Mouse (Mus musculus): ENCODE data around the gene Tbc1d5.

Gene Tbc1d5

DNA sequence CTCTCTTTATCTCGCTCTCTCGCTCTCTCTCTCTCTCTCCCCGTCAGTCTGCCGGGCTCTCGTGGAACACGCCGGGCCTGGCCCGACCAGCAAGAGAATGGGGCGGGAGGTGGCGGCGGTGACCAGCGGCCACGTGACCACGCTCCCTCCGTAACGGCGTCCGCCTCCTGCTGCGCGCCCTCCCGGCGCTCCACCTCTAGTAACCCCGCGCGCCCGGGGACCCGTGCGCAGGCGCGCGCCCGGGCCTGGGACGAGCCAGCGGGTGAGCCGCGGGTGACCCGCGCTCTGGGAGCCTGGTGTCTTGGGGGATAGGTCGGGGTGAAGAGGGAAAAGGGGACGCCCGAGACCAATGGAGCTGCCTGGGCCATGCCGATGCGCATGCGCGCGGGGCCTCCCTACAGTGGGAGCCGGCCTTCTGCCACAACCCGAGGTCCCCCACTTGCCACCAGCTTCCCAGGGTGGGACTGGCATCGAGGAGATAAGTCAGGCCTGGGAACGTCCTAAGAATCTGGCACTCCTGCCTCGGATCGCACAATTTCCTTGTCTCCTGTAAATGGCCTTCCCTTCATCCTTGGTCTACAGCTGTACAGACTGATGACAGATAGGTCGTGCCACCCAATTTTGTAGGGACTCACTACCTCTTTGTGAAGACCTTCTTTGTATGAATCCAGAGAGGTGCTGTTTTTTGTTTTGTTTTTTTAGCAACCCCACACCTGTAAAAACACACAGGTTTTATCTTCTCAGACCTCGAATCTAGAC is at the start of gene Tbc1d5:
Tbc1d5 (minus strand) TSS at position 158 of the 759 bp plus-strand sequence.
- in situ Hi-C loops (cut with MboI, MseI): no loop called here

DNA sequence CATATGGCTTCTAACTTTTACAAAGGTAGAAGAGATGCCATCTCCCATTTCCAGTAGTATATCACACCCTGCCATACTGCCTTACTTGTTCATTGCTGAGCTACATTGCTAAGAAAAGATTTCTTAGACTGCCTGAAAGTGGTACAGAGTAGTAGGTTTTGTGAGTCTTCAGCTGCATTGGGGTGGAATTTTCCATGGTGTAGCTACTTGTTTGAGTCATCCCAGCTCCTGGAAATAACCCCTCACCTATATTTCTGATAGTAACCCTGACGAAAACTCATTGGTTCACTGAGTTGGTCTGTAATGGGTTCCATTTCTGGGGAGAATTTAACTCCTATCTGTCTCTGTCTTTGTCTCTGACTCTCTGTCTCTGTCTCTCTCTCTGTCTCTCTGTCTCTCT is 46.9 kb upstream of the Tbc1d5 start:
- in situ Hi-C loops (cut with MboI, MseI): no loop called here

DNA sequence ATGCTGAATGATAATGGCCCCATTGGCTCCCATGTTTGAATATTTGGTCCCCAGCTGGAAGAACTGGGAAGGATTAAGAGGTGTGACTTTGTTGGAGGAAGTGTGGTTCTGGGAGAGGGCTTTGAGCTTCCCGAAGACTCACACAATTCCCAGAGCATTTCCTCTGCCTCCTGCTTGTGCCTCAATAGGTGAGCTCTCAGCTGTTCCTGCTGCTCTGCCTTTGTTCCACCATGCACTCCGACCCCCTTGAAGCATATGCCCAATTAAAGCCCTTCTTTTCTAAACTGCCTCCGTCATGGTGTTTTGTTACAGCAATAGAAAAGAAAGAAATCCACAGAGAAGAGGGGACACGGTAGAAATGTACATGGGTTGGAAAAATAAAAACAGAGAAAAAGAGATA is 44.0 kb upstream of the Tbc1d5 start:
- in situ Hi-C loops (cut with MboI, MseI): no loop called here

DNA sequence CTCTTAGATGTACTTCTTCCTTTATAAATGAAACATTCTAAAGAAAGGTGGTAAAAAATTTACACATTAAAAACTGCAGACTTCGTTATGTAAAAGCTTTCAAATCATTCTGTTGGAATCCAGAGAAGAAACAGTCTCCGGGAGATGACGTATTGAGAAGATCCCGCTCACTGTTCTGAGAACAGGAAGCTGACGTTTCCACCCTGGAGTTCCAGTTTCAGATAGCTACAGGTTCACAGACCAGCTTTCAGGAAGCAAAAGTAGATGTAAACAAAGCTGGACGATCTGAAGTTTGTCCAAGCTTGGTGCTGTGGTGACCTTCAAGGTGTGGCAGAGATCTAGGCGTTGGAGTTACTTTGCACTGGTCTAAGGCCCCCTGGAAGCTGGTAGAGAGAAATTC is 41.9 kb upstream of the Tbc1d5 start:
- in situ Hi-C loops (cut with MboI, MseI): no loop called here

- in situ Hi-C loops (cut with MboI, MseI): no loop called here
Observed at GRCm38 (mm10) chr17:51219897-51220296, 40.7 kb upstream of the Tbc1d5 start.

DNA sequence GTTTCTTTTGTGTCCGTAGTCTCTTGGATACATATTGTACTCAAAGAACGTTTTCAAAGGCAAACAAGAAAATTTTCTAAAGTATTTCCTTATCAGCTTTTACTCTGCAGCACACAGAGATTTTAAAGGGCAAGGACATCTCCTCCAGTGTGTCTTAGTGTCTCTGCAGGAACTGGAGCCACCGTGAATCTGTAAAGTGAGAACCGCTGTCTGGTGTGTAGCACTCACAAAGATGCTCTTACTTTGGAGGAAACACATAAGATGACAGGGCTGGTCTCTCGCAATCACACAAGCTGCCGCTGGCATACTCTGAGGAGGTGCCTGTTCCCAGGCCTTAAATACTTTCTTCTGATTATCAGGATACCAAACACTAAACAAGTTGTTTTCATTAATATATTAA is 37.3 kb upstream of the Tbc1d5 start:
- in situ Hi-C loops (cut with MboI, MseI): no loop called here

- in situ Hi-C loops (cut with MboI, MseI): no loop called here
Observed at GRCm38 (mm10) chr17:51209565-51209964, 30.4 kb upstream of the Tbc1d5 start.

DNA sequence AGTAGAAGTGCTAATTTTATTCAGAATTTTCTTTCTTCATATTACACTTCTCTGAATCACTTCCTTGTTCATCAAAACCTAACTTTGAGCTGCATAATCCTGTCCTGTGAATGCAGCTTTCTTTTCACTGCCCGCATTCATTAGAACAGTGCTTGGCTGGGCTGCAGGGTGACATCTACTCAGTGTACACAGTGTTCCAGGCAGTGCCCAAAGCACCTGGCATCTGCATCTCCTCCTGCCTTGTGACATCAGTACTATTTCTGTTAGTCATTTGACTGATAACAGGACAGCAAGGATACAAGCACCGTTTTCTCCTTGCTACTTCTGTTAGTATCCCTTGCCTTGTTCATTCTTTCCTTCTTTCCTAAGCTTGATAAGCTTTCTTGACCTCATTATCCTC is 25.5 kb upstream of the Tbc1d5 start:
- in situ Hi-C loops (cut with MboI, MseI): no loop called here

DNA sequence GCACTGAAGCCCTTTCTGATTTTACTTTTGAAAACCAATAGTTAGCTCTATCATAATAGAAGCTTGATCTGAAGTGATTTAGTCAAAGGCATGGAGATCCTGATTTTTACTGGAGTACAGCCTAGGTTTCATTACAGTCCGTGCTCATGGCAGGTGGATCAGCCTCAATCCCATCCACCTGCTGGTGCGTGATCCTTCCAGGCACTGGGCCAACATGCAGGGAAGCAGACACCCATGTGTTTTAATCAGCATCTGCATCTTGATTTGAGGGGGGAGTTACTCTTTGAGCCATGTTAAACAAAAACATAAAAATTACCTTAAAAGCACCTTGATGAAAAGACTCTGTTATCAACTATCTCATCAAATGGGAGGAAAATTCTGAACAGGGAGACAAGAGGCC is 16.4 kb upstream of the Tbc1d5 start:
- in situ Hi-C loops (cut with MboI, MseI): no loop called here

DNA sequence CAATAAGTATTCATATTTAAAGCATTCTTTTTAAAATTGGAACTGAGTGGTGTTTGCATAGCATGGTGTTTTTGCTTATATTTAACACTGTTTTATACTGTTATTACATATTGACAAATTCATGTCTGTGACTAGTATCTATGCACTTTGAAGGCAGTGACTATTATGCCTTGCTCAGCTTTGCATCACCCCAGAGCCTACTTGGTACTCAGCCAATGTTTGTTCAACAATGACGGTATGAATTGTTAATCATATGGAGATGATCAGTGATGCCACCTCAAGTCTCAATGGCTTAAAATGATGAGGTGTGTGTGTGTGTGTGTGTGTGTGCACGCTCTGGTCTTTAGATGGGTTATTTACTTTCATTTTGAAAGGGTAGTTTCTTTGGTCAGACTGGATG is 15.6 kb upstream of the Tbc1d5 start:
- in situ Hi-C loops (cut with MboI, MseI): no loop called here

DNA sequence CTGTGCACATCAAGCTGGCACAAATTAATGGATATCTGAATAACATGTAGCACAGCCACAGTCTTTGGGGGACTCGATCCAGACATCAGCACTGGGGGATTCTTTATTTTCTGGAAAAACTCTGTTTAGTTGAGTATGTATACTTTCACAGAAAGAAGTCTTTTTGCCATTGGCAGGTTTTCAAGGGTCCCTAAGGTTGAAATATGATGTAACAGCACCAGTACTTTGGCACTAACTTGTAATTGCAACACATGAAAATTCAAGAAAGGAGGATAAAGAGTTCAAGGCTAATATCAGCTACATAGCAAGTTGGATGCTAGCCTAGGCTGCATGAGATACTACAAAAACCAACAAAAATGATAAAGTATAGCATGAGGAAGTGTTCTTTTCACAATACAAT is 12.2 kb upstream of the Tbc1d5 start:
- in situ Hi-C loops (cut with MboI, MseI): no loop called here

DNA sequence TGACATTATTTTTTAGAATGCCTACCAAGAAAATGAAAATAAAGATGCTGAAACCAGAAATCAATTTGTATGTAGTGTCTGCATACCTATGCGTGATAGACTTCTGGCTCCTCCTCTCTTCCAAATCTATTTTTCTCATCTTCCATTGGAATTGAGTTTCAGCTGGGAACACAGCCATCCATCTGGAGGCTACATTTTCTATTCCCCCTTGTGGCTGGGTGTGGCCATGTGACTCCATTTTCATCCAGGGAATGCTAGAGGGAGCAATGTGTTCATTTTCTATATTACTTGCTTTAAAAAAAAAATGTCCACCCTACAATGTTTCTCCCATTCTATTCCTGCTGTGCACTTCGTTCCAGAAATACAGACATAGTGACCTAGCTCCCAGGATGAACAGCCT is 3.6 kb upstream of the Tbc1d5 start:
- in situ Hi-C loops (cut with MboI, MseI): no loop called here

DNA sequence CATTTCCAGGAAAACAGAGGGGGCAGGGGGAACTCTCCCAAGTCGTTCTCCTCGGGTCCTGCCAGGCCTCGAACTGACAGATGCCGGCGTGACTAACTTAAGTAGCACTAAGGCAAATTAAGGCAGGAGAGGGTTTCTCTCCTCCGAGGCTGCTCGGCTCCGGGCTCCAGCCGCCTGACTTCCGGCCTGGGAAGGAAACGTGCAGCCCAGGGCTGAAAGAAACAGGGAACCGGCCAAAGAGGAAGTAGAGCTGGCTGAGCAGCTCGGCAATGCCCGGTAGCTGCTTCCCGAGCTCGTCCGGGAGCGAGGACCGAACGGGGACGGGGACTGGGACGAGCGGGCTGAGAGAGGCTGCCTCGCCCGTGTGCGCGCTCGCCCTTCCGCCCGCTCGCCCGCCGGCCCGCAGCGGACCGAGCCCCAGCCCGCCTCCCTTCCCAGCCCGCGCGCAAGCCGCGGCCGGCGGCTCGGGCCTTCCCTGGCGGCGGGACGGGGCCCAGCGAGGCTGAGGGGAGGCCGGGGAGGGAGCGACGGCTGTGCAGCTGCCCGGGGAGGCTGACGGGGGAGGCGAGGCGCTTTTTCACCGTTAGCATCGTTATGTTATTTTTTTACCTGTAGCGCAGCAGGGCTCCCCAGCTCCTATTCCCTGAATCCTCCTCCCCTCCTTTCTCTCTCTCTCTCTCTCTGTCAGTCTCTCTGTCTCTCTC is 509 bp downstream of the Tbc1d5 start:
- in situ Hi-C loops (cut with MboI, MseI): no loop called here

DNA sequence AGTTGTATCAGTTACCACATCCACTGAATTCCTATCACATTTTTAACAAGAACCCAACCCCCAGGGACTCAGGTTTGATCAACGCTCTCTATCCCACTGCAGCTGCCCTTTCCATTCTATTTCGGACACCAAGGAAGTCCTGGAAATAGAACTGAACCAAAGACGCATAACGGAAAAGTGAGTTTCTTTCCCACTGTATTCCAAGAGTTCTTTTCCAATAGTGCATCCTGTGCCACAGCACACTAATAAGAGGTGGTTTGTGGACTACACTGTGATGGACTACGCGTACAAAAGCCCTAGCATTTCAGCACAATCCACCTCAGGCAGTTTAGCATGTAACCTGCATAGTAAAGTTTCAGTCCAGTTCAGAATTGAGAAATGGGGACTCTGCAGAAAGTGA is 1.2 kb downstream of the Tbc1d5 start:
- in situ Hi-C loops (cut with MboI, MseI): no loop called here

DNA sequence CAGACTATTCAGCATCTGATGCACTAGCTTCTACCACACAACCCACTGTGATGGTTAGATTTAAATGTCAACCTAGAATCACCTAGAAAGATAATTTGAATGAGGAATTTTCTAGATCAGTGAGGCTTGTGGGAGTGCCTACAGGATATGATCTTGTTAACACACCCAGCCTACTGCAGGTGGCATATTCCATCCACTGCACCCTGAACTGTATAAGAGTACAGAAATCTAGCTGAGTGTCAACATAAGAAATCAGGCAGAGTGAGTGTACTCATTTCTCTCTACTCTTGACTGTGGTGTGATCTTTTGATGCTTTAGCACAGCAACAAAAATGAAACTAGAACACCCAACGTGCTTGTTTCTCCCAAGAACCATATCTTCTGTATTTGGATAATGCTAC is 6.8 kb downstream of the Tbc1d5 start:
- in situ Hi-C loops (cut with MboI, MseI): no loop called here

DNA sequence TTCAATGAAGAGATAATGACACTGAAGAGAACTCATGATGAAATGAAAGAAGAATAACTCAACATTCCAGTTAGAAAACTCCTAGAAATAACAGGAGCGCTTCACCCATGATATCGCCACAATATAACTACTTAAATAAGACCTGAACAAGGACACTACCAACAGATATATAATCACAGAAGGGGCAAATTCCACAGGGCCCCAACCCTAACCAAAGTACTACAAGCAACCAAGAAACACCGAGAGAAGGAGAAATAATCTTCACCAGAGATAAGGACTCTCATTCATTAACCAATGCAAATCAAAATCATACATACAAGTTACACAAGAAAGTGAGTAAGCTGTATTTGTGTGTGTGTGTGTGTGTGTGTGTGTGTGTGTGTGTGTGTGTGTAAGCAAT is 7.6 kb downstream of the Tbc1d5 start:
- in situ Hi-C loops (cut with MboI, MseI): no loop called here

DNA sequence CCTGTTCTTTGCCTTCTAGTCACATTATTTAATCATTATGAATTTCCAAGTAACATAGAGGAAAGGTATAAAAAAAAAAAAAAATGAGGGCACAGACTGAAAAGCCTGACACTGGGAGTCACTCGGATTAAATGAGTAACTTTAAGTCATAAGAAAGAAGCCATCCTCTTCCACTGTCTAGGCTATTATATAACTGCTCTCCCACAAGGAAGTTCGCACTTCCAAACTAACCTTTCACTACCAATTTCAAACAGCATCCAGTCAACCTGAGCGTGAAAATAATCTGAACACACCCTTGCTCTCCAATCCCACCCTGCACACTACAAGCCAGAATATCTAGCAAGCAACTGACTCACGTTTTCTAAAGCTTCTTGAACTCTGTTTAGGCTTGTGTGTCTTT is 9.2 kb downstream of the Tbc1d5 start:
- in situ Hi-C loops (cut with MboI, MseI): no loop called here

DNA sequence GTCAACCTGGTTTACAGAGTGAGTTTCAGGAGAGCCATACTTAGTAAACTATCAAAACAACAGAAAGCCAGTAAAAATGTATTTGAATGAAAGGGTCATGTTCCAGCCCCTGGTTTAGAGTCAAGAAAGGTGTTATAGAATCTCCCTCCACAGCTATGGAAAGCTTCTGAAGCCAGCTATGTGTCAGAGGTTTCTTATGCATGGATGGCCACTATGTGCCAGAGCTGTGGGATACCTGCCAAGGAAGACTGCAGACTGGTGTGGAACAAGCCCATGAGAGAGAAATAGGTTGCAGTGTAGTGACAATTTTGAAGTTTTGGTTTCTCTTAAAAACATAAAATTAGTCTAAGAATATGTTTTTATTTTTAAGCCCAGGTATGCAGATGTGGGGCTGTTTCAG is 16.8 kb downstream of the Tbc1d5 start:
- in situ Hi-C loops (cut with MboI, MseI): no loop called here

DNA sequence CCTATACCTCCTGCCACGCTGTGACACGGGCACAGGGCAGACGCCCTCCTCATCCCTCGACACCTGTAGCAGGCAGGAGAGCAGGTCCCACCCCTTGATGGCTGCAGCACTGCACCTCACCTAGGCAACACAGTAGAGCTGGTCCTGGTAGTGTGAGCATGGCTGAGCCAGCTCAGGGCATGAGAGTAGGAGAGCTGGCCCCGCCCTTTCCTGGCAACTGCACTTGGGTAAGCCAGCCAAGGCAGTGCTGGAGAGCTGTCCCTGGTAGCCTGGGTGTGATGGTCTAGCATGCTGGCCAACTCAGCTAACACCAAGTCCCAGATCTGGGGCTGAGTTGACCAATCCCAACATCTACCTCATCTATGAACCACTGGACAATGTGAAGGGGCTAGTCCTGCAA is 19.9 kb downstream of the Tbc1d5 start:
- in situ Hi-C loops (cut with MboI, MseI): no loop called here

GRCm38 (mm10) chr17:51150999-51151398 is 28.2 kb downstream of the Tbc1d5 start:
- in situ Hi-C loops (cut with MboI, MseI): no loop called here

DNA sequence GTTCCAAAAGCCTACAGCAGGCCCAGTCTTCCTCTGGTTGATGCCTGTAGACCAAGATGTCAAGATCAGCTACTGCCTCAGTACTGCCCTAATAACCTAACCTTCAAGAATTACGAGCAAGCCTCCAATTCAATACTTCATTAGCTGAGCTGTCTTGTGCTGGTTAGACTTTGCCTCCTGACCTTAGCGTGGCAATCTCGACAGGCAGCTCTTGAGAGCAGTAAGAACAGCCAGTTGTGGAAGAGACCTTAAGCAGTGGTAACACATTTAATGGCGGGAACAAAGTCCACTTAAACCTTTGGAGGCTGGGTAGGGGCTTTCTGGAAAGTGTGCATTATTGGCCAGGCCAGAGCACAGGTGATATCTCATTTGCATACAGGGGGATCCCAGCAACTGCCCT is 34.2 kb downstream of the Tbc1d5 start:
- in situ Hi-C loops (cut with MboI, MseI): no loop called here

DNA sequence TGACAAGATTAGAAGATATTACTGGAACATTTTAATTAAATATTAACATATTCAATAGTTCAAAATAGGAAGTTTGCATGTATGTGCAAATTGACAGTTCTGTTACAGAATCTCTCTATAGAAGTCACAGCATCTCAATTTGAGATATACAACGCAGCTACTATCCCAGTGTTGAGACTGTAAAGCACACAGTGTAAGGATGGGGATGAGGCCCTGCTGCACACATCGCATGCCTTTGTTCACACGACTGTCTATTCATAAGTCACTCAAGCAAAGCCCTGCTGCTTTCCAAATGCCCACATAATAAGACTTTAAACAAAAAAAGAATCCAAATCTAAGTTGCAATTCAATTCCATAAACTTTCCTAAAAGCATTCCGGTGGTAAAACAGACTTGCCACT is 37.1 kb downstream of the Tbc1d5 start:
- in situ Hi-C loops (cut with MboI, MseI): no loop called here

DNA sequence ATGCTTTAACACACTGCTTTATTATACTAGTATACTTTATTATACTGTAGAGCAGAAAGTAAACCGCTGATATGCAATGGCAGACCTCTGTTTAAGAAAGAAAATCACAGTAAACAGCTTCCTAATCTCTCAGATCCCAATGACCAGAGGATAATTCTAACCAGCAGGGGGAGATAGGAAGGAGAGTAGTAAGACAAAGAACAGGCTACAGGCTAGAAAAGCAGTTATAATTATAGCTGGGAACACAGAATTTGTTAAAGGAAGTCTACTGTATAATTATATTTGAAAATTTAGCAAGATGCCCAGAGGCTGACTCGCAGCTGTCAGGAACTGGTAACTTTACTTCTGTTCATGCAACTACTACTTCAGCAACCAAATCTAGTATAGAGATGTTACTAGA is 68.0 kb downstream of the Tbc1d5 start:
- in situ Hi-C loops (cut with MboI, MseI): no loop called here

DNA sequence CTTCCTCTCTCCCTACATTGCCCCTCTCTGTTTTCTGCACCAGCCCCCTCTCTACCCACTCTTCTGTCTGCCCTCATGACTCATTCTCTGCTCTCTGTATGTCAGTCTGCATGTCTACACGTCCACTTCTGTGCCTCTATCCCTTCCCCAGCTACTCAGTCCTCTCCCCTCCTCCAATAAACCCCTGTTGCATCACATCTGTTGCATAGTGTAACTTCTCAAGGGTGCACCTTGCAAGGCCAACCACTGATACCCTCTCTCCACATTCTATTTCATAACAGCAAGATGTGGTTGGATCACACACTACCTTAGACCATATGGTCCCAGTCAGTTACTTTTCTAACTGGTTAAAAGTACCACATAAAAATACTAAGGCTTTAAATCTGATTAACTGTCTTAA is 74.9 kb downstream of the Tbc1d5 start:
- in situ Hi-C loops (cut with MboI, MseI): no loop called here

Data from T-helper 1 cell (primary cell).